Mouse (Mus musculus): ENCODE measurements around the gene Lrrc25.

- TF ChIP-seq CTCF (conservative IDR thresholded peaks at IDR 0.05; ENCODE audit: insufficient read depth, insufficient read length, low read depth, low read length) (no peak), POLR2A (IDR thresholded peaks at IDR 0.05; ENCODE audit: low read depth, low read length) (no peak)
Observed at GRCm38 (mm10) chr8:70665599-70665998, 49.6 kb downstream of the Lrrc25 start.
